Mouse (Mus musculus) gastrocnemius, adult 8-10 months (tissue): ENCODE results near the gene Psmd1. TPM values are rescaled to one million over a fixed set of nuclear protein-coding genes. Genes with fewer than 3 reads are reported as not detected.

ENCODE experiments used
- DNase-seq, 2 experiments: peaks; one replicate each; pipeline ENCODE4 v3.0.0; 2022; ENCODE audit warnings: low spot score in 2 of 2
- total RNA-seq, 4 experiments: library from RNA; stranded (reverse); gene quantifications; 2 replicates each; pipeline ENCODE4 v1.2.4; 2022

The Psmd1 gene
- total RNA-seq, 4 experiments from 2014 or later, result 124 to 134 (median 130) TPM

- DNase-seq, result peak; percentile 86 to 89
These were observed 5.1 kb upstream of the Psmd1 start for GRCm38 (mm10) chr1:86058856-86059769.

DNA sequence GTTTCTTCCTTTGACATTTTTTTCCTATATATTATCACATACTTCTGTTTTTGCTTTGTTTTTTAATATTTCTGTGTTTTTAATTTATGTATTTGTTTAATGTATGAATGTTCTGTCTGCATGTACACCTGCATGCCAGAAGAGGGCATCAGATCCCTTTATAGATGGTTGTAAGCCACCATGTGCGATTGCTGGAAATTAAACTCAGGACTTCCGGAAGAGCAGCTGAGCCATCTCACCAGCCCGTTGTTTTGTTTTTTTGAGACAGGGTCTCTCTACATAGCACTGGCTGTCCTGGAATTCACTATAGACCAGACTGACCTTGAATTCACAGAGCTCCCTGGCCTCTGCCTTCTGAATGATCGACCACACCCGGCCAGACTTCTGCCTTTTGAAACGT lies 1.7 kb upstream of the Psmd1 start:
- no peak for DNase-seq

DNA sequence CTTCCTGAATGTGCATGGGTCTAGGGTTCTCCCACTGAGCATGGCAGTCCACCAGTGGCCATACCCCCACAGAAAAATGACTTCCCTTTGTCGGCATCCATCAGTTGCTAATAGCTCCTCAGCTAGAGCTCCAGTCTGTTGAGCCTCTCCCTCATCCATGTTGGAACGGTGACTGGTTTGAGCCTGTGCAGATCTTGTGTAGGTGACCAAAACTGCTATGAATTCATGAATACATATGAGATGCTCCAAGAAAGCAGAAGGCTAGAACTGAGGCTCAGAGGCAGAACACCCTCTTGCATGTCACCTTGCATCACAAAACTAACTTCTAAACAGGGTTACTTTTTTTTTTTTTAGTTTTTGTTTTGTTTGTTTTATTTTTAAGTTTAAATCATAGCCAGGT lies 12.4 kb downstream of the Psmd1 start:
- no peak for DNase-seq

DNA sequence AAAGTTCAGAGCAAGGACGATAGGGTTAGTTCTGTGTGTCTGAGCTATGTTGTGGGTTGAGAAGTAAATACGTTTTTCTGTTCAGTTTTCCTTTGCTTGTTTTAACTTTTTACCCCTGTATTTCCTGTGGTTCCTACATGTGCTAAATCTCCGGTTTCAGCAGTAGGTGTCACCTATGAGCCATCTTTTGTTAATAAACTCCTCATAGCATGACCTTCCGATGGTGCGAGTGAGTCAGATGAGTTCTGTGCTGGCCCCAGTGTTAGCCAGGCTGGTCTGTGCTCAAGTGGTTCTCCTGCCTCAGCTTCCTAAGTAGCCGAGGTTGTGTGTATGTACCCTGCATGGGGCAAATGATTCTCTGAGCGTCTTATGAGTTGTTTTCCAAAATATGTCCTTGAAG lies 30.2 kb downstream of the Psmd1 start:
- DNase-seq, result no peak

DNA sequence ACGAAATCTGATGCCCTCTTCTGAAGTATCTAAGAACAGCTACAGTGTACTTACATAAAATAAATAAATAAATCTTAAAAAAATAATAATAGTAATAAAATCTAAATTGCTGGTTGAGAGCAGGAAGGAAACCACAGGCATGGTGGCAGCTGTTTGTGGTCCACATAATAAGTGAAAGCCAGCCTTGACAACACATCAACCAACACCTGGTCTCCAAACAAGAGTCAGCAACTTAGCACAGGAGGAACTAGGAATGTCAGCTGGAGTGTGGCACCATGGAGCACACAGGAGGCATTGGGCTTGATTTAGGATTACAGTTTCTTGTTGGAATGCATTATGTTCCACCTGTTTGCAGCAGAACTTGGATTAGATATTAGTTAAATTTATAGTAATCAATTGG lies 40.9 kb downstream of the Psmd1 start:
- no peak for DNase-seq

DNA sequence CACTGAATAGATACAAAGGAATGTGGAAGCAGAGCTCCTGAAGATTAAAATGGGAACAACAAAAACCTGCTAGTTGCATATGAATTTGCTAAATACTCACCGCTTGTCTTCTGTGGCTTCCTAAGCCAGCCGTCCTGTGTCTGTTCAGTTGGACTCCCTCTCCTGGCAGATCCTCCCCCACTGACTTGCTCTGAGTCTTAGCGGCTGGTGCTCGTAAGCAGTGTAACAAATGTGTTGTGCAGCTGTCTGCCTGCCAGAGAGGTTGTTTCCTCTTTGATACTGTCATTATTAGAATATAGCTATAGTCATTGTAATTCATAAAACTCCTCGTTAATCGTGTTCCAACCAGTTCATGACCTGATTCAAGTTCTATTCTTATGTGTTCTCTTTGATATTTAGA lies 47.6 kb downstream of the Psmd1 start, which contains the start of gene Htr2b:
Htr2b (minus strand) TSS at position 192 of the 400 bp plus-strand sequence.
- no peak for DNase-seq

DNA sequence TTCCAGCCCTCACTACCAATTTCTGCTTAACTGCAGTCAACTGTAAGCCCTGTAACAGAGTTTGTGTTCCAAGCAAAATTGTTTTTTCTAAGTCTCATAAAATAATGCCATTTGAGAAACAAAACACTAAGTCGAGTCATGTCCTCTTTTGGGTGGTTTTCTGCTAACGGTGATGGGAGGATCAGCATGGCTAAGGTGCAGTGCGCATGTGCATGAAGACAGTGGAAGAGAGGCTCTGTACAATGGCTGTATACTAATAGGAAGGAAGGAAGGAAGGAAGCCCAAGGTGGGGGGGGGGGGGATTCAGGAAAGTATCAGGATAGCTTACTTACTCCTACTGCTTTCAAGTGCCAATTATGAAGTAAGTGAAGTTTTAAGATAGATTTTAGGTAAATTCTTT lies 50.0 kb downstream of the Psmd1 start:
- no peak for DNase-seq

DNA sequence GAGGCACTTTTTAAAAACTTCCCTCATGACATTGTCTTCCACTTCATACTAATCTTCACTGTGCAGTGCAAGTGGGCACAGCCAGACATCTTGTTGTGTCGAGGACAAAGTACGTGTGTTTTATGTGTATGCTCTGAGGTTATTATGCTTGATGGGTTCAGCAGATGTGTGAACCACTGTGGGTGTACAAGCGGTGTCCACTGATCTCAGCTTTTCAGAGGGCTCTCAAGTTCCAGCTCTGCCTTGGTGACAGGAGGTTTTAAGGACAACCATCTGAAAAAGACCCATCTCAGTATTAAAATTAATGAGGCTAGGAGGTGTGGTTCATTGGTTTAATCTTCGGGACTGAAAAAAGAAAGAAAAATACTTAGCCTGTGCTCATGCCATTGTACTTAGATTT lies 55.4 kb downstream of the Psmd1 start:
- DNase-seq, result no peak

DNA sequence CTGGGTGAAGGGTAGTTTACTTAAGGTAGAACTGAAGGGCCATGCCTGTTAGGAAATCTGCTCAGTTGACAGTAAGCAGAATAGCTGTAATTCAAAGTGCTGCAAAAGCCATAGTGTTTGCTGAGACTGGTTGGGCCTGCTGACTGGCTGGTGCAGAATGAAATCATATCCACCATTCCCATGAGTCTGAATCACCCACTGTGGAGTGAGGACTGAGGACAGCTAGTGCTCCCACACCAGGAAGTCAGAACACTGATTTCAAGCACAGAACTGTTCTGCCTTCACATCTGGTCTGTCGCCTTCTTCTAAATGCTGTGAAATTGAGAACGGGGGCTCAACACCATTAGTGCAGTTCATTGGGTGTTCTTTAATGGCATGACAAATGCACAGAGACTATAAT lies 61.8 kb downstream of the Psmd1 start:
- no peak for DNase-seq

- DNase-seq, result no peak
These were observed 69.2 kb downstream of the Psmd1 start, which contains the start of gene Gm21972 for GRCm38 (mm10) chr1:86133337-86133736. Gene Gm21972, plus strand, starts transcription at chr1:86133637.

DNA sequence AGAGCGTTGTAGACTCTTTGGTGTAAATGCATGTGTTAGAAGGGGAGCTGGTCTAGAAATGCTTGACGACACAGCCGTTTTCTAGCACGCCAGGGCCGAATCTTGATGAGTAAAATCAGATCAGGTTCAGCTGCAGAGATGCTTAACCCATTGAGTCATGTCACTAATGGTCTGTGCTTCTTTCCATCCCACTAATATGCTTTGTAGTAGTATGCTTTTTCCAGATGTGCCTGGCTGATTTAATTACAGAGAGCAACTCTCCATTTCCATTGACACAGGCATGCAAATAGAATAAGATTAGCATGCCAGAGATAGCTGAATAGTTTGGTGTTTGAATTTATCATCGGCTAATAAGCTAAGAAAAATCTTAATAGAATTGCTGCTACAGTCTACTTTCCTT lies 71.1 kb downstream of the Psmd1 start:
- no peak for DNase-seq

GRCm38 (mm10) chr1:86141081-86141480 lies 76.9 kb downstream of the Psmd1 start:
- DNase-seq, result no peak

DNA sequence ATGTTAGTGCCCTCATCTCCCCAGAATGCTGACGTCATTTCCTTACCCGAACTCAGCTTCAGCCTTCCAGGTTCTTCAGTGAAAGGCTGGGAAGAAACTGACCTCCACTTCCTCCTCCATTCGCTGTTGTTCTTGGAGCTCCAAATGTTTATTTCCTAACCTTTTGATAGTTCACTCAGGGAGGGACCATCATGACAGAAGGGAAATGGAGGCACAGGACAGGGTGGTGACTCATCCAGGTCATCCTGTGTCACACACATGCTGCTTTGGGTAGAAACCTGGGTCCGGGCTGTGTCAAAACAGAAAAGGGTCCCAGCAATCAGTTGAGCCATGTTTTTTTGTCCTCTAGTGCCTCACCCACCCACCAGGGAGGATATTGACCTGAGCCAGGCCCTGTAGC lies 79.0 kb downstream of the Psmd1 start:
- DNase-seq, result no peak

DNA sequence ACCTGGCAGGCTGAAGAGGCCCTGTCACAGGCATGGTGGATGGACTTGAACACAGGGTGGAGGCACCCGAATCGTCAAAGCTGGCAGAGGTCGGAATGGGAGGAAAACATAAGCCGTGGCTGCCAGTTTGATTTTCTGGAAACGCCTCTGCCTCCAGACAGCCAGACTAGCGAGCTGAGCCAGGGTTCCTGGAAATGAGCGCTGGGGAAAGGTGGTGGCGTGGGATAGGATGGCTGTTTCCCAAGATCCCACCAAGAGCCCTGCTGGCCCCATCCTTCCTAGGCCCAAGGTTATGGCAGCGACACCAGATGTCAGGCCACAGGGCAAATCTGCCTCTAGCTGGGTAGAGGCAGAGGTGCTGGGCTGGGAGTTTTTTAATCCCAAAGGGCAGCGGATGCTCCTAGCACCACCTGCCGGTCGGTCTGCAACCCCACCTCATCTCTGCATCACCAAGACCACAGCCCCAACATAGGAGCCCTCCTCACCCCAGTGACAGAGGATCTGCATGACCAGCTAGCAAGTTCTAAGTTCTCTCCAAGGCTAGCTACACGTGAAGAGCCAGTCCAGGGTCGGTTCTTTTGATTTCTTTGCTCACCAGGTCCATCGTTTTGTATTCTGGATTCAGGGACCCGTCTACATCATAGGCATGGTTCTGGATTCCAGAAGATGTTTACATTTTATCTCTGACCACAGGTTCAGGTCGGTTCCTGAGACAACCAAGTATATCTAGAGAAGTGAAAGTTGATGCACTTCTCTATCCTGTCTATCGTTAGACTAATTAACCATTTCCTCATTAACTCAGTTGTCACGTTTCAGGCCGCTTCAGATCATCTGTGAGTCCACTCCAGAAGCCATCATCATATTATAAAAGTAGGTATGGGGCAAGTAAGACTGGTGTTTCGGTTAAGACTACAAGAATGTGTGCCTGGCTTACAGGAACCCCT lies 80.1 kb downstream of the Psmd1 start:
- no peak for DNase-seq

- no peak for DNase-seq
These were observed 82.1 kb downstream of the Psmd1 start for GRCm38 (mm10) chr1:86146293-86146692.

GRCm38 (mm10) chr1:86147557-86147956 lies 83.4 kb downstream of the Psmd1 start:
- no peak for DNase-seq

DNA sequence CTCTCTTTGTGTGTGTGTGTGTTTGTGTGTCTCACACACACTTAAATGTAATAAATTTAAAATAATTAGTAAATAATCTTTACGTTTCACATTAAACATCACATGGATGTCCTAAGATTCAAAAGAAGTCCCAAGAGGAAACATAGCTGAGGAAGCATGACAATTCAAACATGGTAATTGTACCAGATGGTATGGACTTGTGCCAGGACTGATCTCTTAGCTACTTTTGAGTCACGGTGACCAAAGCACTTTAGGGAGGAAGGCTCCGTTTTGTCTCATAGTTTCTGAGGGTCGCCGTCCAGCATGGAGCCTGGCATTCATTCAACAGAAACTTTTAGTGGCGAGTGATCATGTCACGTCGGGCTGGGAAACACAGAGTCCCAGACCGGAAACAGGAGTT lies 84.0 kb downstream of the Psmd1 start:
- no peak for DNase-seq

DNA sequence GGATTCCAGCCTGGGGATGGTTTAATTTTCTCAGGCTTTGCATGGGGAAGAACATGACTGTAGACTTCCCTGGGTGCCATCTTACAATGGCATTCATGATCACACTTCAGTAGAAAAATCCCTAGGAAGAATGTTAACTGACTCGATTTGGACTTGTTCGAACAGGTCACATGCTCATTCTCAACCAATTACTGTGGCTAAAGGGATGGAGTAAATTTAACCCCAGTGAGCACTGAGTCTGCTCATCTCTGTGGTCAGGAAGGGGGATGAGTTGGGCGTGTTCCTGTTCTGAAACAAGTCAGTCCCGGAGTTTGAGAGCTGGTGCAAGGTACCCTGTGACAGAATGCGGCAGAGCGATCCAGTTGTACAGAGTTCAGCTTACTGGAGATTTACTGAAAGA lies 86.7 kb downstream of the Psmd1 start:
- no peak for DNase-seq

- no peak for DNase-seq
These were observed 87.2 kb downstream of the Psmd1 start for GRCm38 (mm10) chr1:86151376-86151775.

DNA sequence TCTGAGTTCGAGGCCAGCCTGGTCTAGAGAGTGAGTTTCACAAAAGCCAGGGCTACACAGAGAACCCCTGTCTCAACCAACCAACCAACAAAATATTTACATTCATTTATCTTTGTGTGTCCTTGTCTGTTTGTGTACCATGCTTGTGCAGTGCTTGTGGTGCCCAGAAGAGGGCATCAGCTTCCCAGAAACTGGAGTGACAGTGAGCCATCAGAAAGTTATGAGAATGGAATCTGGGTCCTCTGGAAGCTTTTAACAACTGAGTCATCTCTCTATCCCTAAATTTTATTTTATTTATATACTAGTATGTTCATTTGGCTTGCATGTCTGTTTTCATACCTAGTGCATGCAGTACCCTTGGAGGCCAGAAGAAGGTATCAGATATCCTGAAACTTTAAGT lies 88.4 kb downstream of the Psmd1 start:
- DNase-seq, result no peak

DNA sequence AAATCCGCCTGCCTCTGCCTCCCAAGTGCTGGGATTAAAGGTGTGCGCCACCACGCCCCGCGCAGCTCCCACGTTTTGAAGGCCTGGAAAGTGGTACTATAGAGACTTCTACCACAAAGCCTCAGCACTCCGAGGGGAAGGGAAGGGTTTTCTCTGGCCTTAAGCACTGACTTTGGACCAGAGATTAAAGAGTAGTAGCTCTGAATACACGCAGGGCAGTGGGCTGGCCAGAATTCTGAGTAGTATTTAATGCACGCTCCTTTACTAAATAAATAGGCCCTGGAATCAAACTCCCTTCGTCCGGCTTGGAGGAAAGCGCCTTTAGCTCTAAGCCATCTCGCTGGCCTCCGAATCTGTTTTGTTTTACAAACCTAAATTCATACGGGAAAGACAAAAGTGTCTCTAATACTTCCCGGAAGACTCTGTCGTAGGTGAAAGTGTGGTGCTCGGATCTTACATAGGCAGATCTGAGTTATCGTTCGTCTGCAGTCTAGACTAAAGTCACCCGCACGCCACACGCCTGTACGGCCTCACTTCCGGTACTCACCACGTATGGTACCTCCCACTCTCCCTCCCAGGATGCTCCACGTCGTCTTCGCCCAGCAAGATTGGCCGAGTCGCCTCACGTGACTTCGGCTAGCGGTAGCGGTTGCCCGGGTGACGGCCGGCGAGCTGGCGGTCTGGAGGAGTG lies 90.1 kb downstream of the Psmd1 start, which contains the start of gene Armc9:
Armc9 (plus strand) TSS at position 648 of the 691 bp plus-strand sequence.
- DNase-seq, result peak; percentile 79 to 87

DNA sequence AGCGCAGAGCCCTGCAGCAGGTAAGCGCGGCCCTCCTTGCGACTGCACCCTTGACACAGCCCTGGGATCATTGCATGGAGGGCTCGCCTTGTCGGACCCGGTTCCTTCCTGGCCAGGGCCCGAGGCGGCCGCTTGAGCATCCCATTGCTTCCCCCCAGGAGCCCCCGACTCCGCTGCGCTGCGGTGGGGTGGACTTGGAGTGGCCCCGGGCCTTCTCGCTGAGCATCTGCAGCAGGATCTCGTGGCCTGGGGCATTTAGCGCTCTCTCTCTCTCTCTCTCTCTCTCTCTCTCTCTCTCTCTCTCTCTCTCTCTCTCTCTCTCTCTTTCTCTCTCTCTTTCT lies 90.6 kb downstream of the Psmd1 start:
- DNase-seq, result no peak
